Mouse (Mus musculus) myocyte (in vitro differentiated cells): ENCODE data around the gene Slamf1.

Source experiments
- E2F4 ChIP-seq: IDR thresholded peaks from one replicate; pipeline ENCODE4 v1.6.1; 2011; ENCODE audit warnings: mild to moderate bottlenecking, control low read depth, moderate library complexity; ENCODE audit not compliant: insufficient read depth
- MAX ChIP-seq: IDR thresholded peaks from one replicate; pipeline ENCODE4 v1.6.1; 2011; ENCODE audit warnings: low read depth, mild to moderate bottlenecking, control low read depth
- MYOD1 ChIP-seq, 3 experiments: IDR thresholded peaks; one replicate each; pipeline ENCODE4 v1.6.1; 2011; ENCODE audit warnings: control low read depth in 2 of 3, low read depth in 2 of 3, mild to moderate bottlenecking in 2 of 3, moderate library complexity in 1 of 3; ENCODE audit not compliant: insufficient read length in 2 of 3, control insufficient read depth in 1 of 3
- MYOG ChIP-seq, 3 experiments: IDR thresholded peaks; one replicate each; pipeline ENCODE4 v1.6.1; 2011; ENCODE audit warnings: control low read depth in 2 of 3, low read depth in 2 of 3, mild to moderate bottlenecking in 2 of 3; ENCODE audit not compliant: insufficient read length in 2 of 3, control insufficient read depth in 1 of 3, insufficient read depth in 1 of 3
- POLR2A ChIP-seq: IDR thresholded peaks from one replicate; pipeline ENCODE4 v1.6.1; 2011; ENCODE audit warnings: low read depth, mild to moderate bottlenecking, control low read depth, moderate library complexity; ENCODE audit not compliant: insufficient read length
- USF1 ChIP-seq: IDR thresholded peaks from one replicate; pipeline ENCODE4 v1.6.1; 2011; ENCODE audit warnings: low read depth, mild to moderate bottlenecking, control low read depth, moderate library complexity

- no peak for TF ChIP-seq E2F4
- TF ChIP-seq POLR2A, result no peak
- no peak for TF ChIP-seq MYOD1 (IDR thresholded peaks at IDR 0.05; ENCODE audit: control insufficient read depth in 1 of 3, insufficient read length in 2 of 3, low read depth in 2 of 3)
- TF ChIP-seq MYOG (IDR thresholded peaks at IDR 0.05; ENCODE audit: control insufficient read depth in 1 of 3, insufficient read depth in 1 of 3, insufficient read length in 2 of 3, low read depth in 2 of 3), result no peak
- TF ChIP-seq MAX, result no peak
- TF ChIP-seq USF1, result no peak
Measured at GRCm38 (mm10) chr1:171774266-171774665, 7.3 kb downstream of the Slamf1 start.
